Mouse (Mus musculus): Measurements from ENCODE around the gene Zswim8. TPM values are rescaled to one million over a fixed set of nuclear protein-coding genes. Genes with fewer than 3 reads are reported as not detected.

Gene Zswim8
- polyA plus RNA-seq (2017; shearing (Covaris generic)) = 27.9 TPM

DNA sequence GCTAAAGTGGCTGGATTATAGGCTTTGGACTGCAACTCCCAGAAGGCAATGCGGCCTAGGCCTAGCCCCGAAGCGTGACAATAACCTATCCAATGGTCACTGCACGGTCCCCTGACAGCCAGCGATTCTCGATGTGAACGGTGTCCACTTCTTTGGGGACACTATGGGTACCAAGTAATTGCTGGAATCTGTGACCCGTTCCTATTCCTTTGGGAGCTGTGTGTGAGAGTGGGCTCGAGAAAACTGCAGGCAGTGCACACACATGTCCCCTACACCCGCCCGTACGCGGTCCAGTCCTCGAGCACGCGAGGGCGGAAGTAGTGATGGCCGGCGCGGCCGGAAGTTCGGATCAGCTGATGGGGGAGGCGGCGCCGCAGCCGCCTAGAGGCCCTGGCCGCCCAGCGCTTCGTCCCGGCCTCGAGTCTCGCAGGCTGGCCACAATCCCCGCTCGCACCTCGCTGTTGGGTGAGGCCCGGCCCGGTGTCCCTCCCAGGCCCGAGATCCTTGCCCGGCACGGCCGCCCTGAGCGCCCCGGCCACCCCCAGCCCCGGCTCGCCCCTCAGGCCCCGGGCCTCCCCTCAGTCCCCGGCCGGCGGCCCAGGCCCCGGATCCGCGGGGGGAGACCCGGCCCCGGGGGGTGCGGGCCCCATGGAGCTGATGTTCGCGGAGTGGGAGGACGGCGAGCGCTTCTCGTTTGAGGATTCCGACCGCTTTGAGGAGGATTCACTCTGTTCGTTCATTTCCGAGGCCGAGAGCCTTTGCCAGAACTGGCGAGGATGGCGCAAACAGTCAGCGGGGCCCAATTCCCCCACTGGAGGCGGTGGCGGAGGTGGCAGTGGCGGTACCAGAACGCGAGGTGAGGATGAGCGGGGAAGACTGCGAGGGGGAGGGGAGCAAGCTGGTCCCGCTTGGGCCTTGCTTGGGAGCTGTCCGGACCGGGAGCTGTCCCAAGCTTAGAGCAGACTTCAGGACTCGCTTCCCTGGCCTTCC is at the start of gene Zswim8:
Gene Zswim8 (plus strand): TSS at position 352 of the 990 bp plus-strand sequence.

DNA sequence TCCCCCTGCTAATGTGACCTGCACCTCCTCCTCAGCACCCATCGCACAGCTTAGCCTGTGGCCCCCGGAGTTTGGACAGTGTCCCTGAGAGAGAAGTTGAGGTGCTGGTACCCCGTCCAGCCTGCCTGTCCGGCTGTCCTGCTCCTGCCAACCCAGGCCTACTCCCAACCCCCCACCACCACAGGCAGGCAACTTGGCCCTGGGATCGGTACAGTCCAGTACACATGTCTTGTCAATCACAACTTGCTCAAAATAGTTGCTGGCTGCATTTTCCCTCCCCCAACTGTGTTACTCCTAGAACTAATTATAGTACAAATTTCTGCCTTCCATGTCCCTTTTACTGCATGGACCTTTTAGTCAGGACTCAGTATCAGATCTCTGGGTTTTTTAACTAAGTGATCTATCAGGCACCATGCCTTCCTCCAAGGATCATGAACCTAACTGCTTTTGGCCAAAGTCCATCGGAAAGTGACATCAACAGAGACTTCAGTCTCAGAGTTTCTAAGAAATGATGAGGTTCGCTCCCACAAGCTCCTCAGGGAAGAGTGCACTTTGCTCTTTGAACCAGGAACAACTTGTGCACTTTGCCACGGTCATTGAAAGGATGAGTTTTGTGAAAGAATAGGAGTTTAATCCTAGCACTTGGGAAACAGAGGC is 39.1 kb upstream of the Zswim8 start, which contains the start of gene Synpo2l:
Gene Synpo2l (minus strand): TSS at position 201 of the 657 bp plus-strand sequence.

DNA sequence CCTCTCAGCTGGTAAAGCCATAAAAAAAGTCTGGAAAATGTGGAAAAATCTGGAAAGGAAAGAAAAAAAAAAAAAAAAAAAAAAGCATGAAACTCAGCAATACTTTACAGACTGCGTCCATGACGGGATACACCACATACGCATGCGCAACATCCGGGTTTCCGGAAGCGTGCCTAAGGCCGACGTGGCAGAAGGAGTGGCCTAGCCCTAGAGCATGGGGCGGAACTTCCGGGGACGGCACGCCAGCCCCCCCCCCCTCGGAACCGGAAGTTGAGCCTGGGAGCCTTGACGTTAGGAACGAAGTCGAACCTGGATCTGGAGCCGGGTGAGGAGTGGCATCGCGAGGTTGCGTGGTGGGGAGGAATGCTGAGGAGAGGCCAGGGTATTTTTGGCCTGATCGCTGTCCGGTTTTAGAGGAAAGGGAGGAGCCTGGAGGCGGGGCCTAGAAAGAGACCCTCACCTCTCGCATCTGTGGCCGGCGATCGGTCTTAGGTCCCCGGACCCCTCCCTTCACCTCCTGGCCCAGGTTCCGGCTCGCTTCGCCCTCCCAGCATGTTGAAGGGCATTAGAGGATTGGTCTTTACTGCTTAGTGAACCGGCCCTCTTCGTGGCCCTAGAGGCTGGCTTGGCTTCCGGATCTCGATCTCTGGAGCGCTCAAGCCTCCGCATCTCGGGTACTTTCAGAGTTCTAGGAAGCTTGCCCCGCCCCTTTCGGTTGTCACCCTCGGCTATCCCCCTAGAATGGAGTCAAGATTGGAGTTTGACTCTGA is 33.1 kb upstream of the Zswim8 start, which contains the start of gene Sec24c:
Gene Sec24c (plus strand): TSS at position 245 of the 770 bp plus-strand sequence.

DNA sequence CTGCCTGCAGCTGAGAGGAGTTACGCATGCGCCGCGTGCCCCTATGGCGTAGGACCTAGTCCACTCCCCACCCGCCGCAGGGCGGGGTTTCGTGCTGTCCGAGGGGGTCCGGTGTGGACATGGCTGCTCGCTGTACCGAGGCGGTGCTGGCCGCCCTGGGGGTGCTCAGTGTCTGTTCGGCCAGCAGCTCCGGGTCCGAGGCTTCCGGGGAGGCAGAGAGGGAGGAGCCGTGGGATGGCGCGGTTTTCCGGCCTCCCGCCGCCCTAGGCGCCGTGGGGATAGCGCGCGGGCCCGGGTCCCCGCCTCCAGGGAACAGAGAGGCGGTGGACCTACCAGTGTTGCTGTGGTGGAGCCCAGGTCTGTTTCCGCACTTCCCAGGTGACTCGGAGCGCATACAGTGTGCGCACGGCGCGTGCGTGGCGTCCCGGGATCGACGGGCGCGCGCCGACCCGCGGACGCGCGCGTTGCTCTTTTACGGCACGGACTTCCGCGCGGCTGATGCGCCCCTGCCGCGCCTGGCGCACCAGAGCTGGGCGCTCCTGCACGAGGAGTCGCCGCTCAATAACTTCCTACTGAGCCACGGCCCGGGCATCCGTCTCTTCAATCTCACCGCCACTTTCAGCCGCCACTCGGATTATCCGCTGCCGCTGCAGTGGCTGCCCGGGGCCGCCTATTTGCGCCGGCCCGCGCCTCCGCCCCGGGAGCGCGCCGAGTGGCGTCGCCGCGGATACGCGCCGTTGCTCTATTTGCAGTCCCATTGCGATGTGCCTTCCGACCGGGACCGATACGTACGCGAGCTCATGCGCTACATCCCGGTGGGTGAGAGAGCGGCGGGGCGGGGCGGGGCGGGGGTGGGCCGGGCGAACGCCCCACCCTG is 12.2 kb upstream of the Zswim8 start, which contains the start of gene Fut11:
Gene Fut11 (plus strand): TSS at position 85 of the 877 bp plus-strand sequence.

DNA sequence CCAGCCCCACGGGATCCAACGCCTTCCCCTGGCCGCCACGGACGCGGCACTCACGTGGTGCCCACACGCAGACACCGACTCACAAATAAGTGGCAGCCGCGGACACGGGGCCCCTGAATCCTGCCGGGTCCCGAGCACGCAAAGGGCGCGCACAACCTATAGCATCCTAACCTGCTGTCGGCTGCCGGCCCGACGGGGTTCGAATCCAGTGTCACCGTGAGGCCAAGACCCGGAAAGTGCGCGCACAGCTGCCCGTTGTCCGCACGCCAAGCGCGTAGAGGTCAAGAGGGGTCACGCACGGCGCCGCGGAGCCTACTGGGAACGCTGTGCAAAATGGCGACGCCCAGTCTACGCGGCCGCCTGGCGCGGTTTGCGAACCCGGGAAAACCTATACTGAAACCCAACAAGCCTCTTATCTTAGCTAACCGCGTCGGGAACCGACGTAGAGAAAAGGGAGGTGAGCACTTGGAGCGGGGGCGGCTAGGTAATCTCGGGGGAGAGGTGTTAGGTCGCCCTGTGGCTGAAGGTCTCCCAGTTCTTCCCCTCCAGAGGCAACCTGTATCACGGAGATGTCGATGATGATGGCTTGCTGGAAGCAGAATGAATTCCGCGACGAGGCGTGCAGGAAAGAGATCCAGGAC is 4.5 kb upstream of the Zswim8 start, which contains the start of gene Chchd1:
Gene Chchd1 (plus strand): TSS at position 266 of the 641 bp plus-strand sequence.

DNA sequence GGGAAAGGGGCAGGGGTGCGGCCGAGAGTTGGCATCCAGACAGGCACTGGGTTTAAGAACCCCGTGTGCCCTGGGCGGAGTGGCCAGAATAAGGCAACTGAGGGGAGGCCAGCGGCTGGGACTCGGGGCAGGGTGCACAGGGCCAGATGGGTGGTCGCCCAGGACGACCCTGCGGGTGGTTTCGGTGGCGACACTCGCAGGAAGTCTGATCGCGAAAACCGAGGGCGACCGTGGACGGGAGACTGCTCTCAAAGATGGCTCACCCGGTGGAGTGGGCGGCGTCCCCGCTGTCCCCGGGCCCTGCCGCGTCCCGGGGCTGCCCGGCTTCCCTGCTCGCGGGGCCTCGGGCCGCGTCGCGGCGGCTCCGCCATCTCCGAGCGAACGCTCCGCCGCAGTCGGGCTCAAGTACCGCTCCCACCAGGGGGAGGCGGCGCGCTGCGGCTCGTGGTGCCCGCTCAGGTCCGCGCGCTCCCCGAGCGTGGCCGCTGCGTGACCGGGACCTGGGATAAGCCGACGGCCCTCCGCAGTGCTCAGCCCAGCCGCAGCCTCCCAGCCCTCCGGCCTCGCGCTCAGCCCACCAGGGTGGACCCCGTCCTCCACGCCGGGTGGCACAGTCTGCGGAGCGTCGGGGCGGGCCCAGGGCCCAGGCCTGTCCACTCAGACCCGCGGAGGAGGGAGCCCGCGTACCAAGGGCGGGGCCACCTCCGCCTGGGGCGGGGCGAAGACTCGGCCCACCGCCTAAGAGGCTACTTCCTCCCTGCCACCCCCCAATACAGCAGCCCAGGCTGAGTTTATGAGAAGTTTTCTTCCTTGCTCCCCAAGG is 26.8 kb downstream of the Zswim8 start, which contains the start of gene Ndst2:
Gene Ndst2 (minus strand): TSS at position 611 of the 823 bp plus-strand sequence.

Other genes starting within 250 kb of the Zswim8 start
- 69.9 TPM for gene Anxa7, start 227.4 kb upstream of the Zswim8 start, polyA plus RNA-seq (2017; shearing (Covaris generic))
- 1.9 TPM for gene Mss51, start 210.7 kb upstream of the Zswim8 start, polyA plus RNA-seq (2017; shearing (Covaris generic))
- gene Ppp3cb, start 161.0 kb upstream of the Zswim8 start, polyA plus RNA-seq (2017; shearing (Covaris generic)) = 21.1 TPM
- gene Usp54, start 66.5 kb upstream of the Zswim8 start, polyA plus RNA-seq (2017; shearing (Covaris generic)) = 2.1 TPM
- gene Myoz1, start 51.0 kb upstream of the Zswim8 start, polyA plus RNA-seq (2017; shearing (Covaris generic)) = 1.0 TPM
- gene Synpo2l, start 39.2 kb upstream of the Zswim8 start, polyA plus RNA-seq (2017; shearing (Covaris generic)) = not detected
- gene Sec24c, start 33.2 kb upstream of the Zswim8 start, polyA plus RNA-seq (2017; shearing (Covaris generic)) = 223 TPM
- gene Fut11, start 12.6 kb upstream of the Zswim8 start, polyA plus RNA-seq (2017; shearing (Covaris generic)) = 9.4 TPM
- gene Chchd1, start 4.5 kb upstream of the Zswim8 start, polyA plus RNA-seq (2017; shearing (Covaris generic)) = 83.9 TPM
- 25.3 TPM for gene Ndst2, start 27.0 kb downstream of the Zswim8 start, polyA plus RNA-seq (2017; shearing (Covaris generic))
- 9.6 TPM for gene Camk2g, start 86.5 kb downstream of the Zswim8 start, polyA plus RNA-seq (2017; shearing (Covaris generic))
- not detected for gene Plau, start 129.1 kb downstream of the Zswim8 start, polyA plus RNA-seq (2017; shearing (Covaris generic))
- gene Vcl, start 221.8 kb downstream of the Zswim8 start, polyA plus RNA-seq (2017; shearing (Covaris generic)) = 8.2 TPM

Measured in effector memory CD4-positive, alpha-beta T cell, adult 7 months (primary cell).